Mouse (Mus musculus) limb, embryonic 14.5 days (tissue): Measurements from ENCODE around the gene Gm10803. TPM values are rescaled to one million over a fixed set of nuclear protein-coding genes. Genes with fewer than 3 reads are reported as not detected.

ENCODE experiments used
- ATAC-seq: fragments of 200-750 bp; cut with Nextera tagmentation; 2 replicates; pipeline ENCODE4 v1.8.0; 2017; ENCODE audit warnings: low read depth, moderate number of reproducible peaks, moderate TSS enrichment; ENCODE audit not compliant: low FRiP score
- DNase-seq: peaks from one replicate; pipeline ENCODE4 v3.0.0-alpha.2; 2015; ENCODE audit warnings: low spot score
- H3K27ac ChIP-seq: fragments of 300-500 bp; sonication (generic); replicated peaks from 2 replicates; pipeline ENCODE4 v1.5.1; 2014; ENCODE audit warnings: low read depth, mild to moderate bottlenecking, low read length, moderate library complexity, mixed read lengths
- H3K27me3 ChIP-seq: fragments of 300-500 bp; sonication (generic); 2 replicates; pipeline ENCODE4 v1.6.1; 2014; ENCODE audit warnings: low read length, mixed read lengths; ENCODE audit not compliant: control insufficient read depth, insufficient read depth
- H3K36me3 ChIP-seq: fragments of 300-500 bp; sonication (generic); 2 replicates; pipeline ENCODE4 v1.6.1; 2014; ENCODE audit warnings: mild to moderate bottlenecking, low read length, moderate library complexity, mixed read lengths; ENCODE audit not compliant: control insufficient read depth, insufficient read depth
- H3K4me1 ChIP-seq: fragments of 300-500 bp; sonication (generic); 2 replicates; pipeline ENCODE4 v1.6.1; 2014; ENCODE audit warnings: antibody characterized with exemption, low read length, mixed read lengths; ENCODE audit not compliant: control insufficient read depth, insufficient read depth
- H3K4me2 ChIP-seq: fragments of 300-500 bp; sonication (generic); replicated peaks from 2 replicates; pipeline ENCODE4 v1.6.1; 2014; ENCODE audit warnings: low read depth, mild to moderate bottlenecking, low read length, moderate library complexity; ENCODE audit not compliant: severe bottlenecking
- H3K4me3 ChIP-seq: fragments of 300-500 bp; sonication (generic); replicated peaks from 2 replicates; pipeline ENCODE4 v1.5.1; 2014; ENCODE audit warnings: low read length
- H3K9ac ChIP-seq: fragments of 300-500 bp; sonication (generic); 2 replicates; pipeline ENCODE4 v1.6.1; 2014; ENCODE audit warnings: mild to moderate bottlenecking, low read depth, low read length, moderate library complexity; ENCODE audit not compliant: severe bottlenecking
- H3K9me3 ChIP-seq: fragments of 300-500 bp; sonication (generic); 2 replicates; pipeline ENCODE4 v1.6.1; 2016; ENCODE audit warnings: low read length; ENCODE audit not compliant: control insufficient read depth
- POLR2A ChIP-seq: fragments of 200-500 bp; IDR thresholded peaks from 2 replicates; pipeline ENCODE4 v1.8.0; 2012; ENCODE audit warnings: inconsistent platforms, mild to moderate bottlenecking, moderate library complexity, borderline replicate concordance; ENCODE audit not compliant: insufficient read depth, insufficient read length; ENCODE audit errors: extremely low read depth
- WGBS: fragments of 180-500 bp; shearing (Covaris S2); extraction: QIAGEN DNeasy Blood & Tissue Kit; methylation state at CpG from one replicate; pipeline ENCODE4 v1.1.7; 2014; 5-methylcytosine and 5-hydroxymethylcytosine counted together
- polyA plus RNA-seq, 2 experiments: library from polyadenylated mRNA; depleted of rRNA in 1 of 2; stranded (reverse) in 1 of 2; unstranded in 1 of 2; fragments of >200 nt; fragmentation: Nextera tagmentation in 1 of 2; extraction: Ambion mirVana in 1 of 2; gene quantifications; 2 replicates each; pipeline versions ENCODE4 v1.2.1 to v1.2.3; 2012 to 2014

The Gm10803 gene
- polyA plus RNA-seq, 2 experiments = 0.03 TPM; not detected in 1

GRCm38 (mm10) chr2:93567675-93568074 is 7.3 kb downstream of the Gm10803 start:
- Histone ChIP-seq H3K4me2 (no peak overlapping the region), H3K27me3 (no peaks in the 10 kb centered on the region), H3K9me3 (no peaks in the 10 kb centered on the region), H3K4me3 (no peak overlapping the region), H3K27ac (no peak overlapping the region), H3K4me1 (peaks cover 18% of the 10 kb centered on the region), H3K9ac (no peak overlapping the region), H3K36me3 (no peaks in the 10 kb centered on the region)
- DNase-seq = peak; percentile 24
- WGBS = 42% methylated on average over 7 of the region's 7 CpGs
- no peak for TF ChIP-seq POLR2A
- ATAC-seq = no peak

DNA sequence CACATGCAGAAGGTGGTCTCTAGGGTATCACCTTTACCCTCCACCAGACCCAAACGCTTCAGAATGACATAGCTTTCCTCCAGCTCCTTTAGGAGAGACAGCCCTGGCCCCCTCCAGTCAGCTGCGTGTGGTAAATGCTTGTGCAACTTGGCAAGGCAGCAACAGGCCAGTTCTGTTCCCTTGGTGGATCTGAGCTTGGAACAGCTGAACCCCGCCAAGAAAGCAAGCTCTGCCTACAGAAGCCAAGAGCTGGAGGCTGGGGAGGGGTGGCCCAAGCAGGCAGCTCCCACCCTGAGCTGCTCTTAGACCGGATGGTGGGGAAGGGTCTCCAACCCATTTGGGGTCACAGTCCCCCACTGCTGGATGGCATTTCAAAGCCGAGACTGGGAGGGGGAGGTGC is 12.2 kb downstream of the Gm10803 start:
- Histone ChIP-seq H3K4me2 (no peak overlapping the region), H3K36me3 (no peaks in the 10 kb centered on the region), H3K4me3 (no peak overlapping the region), H3K27ac (no peak overlapping the region), H3K4me1 (peaks cover 7% of the 10 kb centered on the region), H3K9me3 (no peaks in the 10 kb centered on the region), H3K27me3 (no peaks in the 10 kb centered on the region), H3K9ac (no peak overlapping the region)
- 57% methylated on average over 5 of the region's 5 CpGs for WGBS
- no peak for ATAC-seq
- no peak for TF ChIP-seq POLR2A
- no peak for DNase-seq

DNA sequence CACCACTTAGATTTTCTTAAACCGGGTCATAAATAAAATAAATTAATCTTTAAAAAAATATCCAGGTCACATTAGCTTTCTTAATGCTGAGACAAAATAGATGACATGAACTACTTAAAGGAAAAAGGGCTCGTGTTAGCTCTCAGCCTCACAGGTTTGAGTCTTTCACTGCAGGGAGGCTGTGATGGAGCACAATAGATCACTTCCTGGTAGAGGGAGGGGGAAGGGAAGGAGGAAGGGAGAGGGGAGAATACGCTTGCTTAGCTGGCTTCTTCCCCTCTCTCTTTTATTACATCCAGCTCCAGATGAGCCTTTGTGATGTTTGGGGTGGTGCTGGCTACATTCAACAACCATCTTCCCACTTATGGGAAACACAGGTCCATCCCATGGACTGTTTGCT is 20.9 kb downstream of the Gm10803 start:
- no peak for DNase-seq
- H3K4me2 ChIP-seq = no peak overlapping the region
- H3K9me3 ChIP-seq = no peaks in the 10 kb centered on the region
- no peaks in the 10 kb centered on the region for H3K36me3 ChIP-seq
- no peak overlapping the region for H3K9ac ChIP-seq
- WGBS = 34% methylated on average over 3 of the region's 3 CpGs
- no peak for ATAC-seq
- H3K4me1 ChIP-seq = 0 out of 2 replicates have a peak, but pooled peaks cover 2% of the 10 kb centered on the region
- H3K27ac ChIP-seq = no peak overlapping the region
- H3K27me3 ChIP-seq = no peaks in the 10 kb centered on the region
- no peak for TF ChIP-seq POLR2A
- H3K4me3 ChIP-seq = no peak overlapping the region

DNA sequence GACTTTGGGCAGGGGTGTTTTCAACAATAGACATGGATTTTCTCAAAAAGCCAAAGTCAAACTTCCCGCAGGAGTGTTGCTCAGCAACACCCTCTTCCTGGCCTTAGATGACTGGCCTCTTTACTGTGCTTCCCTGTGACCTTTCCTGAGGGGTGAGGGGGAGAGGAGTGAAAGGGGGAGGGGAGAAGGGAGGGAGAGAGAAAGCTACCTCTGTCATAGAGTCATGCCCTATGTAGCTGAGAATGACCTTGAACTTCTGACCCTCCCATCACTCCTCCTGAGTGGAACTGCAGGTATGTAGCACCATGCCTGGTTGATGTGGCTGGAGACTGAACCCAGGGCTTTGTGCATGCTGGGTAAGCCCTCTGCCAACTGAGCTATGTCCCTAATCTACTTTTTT is 25.5 kb downstream of the Gm10803 start:
- Histone ChIP-seq H3K4me3 (no peak overlapping the region), H3K4me2 (no peak overlapping the region), H3K4me1 (peaks cover 10% of the 10 kb centered on the region), H3K36me3 (no peaks in the 10 kb centered on the region), H3K27ac (no peak overlapping the region), H3K9me3 (no peaks in the 10 kb centered on the region), H3K27me3 (no peaks in the 10 kb centered on the region), H3K9ac (no peak overlapping the region)
- TF ChIP-seq POLR2A = no peak
- ATAC-seq (no peak), DNase-seq (no peak)
- 60% methylated on average over 1 of the region's 1 CpGs for WGBS

- Histone ChIP-seq H3K9me3 (no peaks in the 10 kb centered on the region), H3K27me3 (no peaks in the 10 kb centered on the region), H3K4me2 (no peak overlapping the region), H3K9ac (no peak overlapping the region), H3K4me3 (no peak overlapping the region), H3K36me3 (no peaks in the 10 kb centered on the region), H3K4me1 (peaks cover 14% of the 10 kb centered on the region), H3K27ac (no peak overlapping the region)
- WGBS = 24% methylated on average over 6 of the region's 6 CpGs
- DNase-seq (no peak), ATAC-seq (no peak)
- no peak for TF ChIP-seq POLR2A
Measured at GRCm38 (mm10) chr2:93587446-93587845, 27.1 kb downstream of the Gm10803 start.

- H3K4me3 ChIP-seq = no peak overlapping the region
- no peak overlapping the region for H3K27ac ChIP-seq
- H3K9me3 ChIP-seq = no peaks in the 10 kb centered on the region
- H3K36me3 ChIP-seq = no peaks in the 10 kb centered on the region
- no peak overlapping the region for H3K9ac ChIP-seq
- 72% methylated on average over 4 of the region's 4 CpGs for WGBS
- H3K4me2 ChIP-seq = no peak overlapping the region
- ATAC-seq (no peak), DNase-seq (no peak)
- TF ChIP-seq POLR2A = no peak
- H3K27me3 ChIP-seq = no peaks in the 10 kb centered on the region
- H3K4me1 ChIP-seq = peaks cover 15% of the 10 kb centered on the region
Measured at GRCm38 (mm10) chr2:93589875-93590274, 29.5 kb downstream of the Gm10803 start.
